Mouse (Mus musculus) CH12.LX (cell line): ENCODE data around the gene Fam20a.

Experiments
- CHD1 ChIP-seq: IDR thresholded peaks from 2 replicates; pipeline ENCODE4 v1.6.1; 2012; ENCODE audit warnings: low read depth, low read length, improper control_type of control experiment, inconsistent platforms
- CHD2 ChIP-seq: IDR thresholded peaks from 2 replicates; pipeline ENCODE4 v1.6.1; 2011; ENCODE audit warnings: low read length, improper control_type of control experiment
- EP300 ChIP-seq: IDR thresholded peaks from 2 replicates; pipeline ENCODE4 v1.6.1; 2011; ENCODE audit warnings: low read length, improper control_type of control experiment
- ETS1 ChIP-seq: conservative IDR thresholded peaks from 2 replicates; pipeline ENCODE4 v1.6.1; 2012; ENCODE audit warnings: low read depth, mild to moderate bottlenecking, inconsistent platforms, low read length, improper control_type of control experiment, moderate library complexity
- NRF1 ChIP-seq: IDR thresholded peaks from 2 replicates; pipeline ENCODE4 v1.6.1; 2014; ENCODE audit warnings: low read depth, mild to moderate bottlenecking, inconsistent platforms, low read length, improper control_type of control experiment, moderate library complexity
- RCOR1 ChIP-seq: conservative IDR thresholded peaks from 2 replicates; pipeline ENCODE4 v1.6.1; 2012; ENCODE audit warnings: low read depth, mild to moderate bottlenecking, inconsistent platforms, low read length, improper control_type of control experiment
- USF1 ChIP-seq: IDR thresholded peaks from 2 replicates; pipeline ENCODE4 v1.6.1; 2014; ENCODE audit warnings: low read depth, mild to moderate bottlenecking, inconsistent platforms, low read length, improper control_type of control experiment
- ZC3H11A ChIP-seq: IDR thresholded peaks from 2 replicates; pipeline ENCODE4 v1.6.1; 2012; ENCODE audit warnings: low read depth, mild to moderate bottlenecking, inconsistent platforms, low read length, improper control_type of control experiment

DNA sequence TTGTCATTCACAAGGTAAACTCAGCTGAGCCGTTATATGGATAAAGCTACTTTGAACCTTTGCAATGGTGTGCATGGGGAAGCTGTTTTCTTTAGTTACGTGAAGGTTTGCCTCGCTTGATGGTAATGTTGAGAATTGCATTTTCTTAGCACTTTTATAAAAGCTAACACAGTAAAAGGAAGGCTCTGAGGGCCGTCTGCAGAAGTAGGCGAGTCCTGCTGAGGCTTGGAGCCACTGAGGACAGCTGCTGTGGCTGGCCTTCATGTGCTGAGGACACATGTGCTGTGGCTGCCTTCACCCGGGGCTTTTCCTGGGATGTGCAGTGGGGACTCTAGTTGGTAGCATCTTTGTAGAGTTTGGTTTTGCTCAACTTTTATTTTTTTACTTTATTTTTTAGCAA lies 56.7 kb downstream of the Fam20a start:
- no peak for TF ChIP-seq ETS1
- no peak for TF ChIP-seq ZC3H11A
- TF ChIP-seq EP300: no peak
- TF ChIP-seq NRF1: no peak
- no peak for TF ChIP-seq CHD2
- no peak for TF ChIP-seq CHD1
- no peak for TF ChIP-seq RCOR1
- TF ChIP-seq USF1: no peak
